Mouse (Mus musculus) limb, embryonic 14.5 days (tissue): ENCODE results near the gene Zfyve9. TPM values are rescaled to one million over a fixed set of nuclear protein-coding genes. Genes with fewer than 3 reads are reported as not detected.
"Not testable (repeated sequence)": the region's sequence is repeated elsewhere in the genome, so short reads cannot be mapped to it uniquely, and the experiment has no call there.

Source experiments
- ATAC-seq: fragments of 200-750 bp; cut with Nextera tagmentation; 2 replicates; pipeline ENCODE4 v1.8.0; 2017; ENCODE audit warnings: low read depth, moderate number of reproducible peaks, moderate TSS enrichment; ENCODE audit not compliant: low FRiP score
- DNase-seq: peaks from one replicate; pipeline ENCODE4 v3.0.0-alpha.2; 2015; ENCODE audit warnings: low spot score
- H3K27ac ChIP-seq: fragments of 300-500 bp; sonication (generic); replicated peaks from 2 replicates; pipeline ENCODE4 v1.5.1; 2014; ENCODE audit warnings: low read depth, mild to moderate bottlenecking, low read length, moderate library complexity, mixed read lengths
- H3K27me3 ChIP-seq: fragments of 300-500 bp; sonication (generic); 2 replicates; pipeline ENCODE4 v1.6.1; 2014; ENCODE audit warnings: low read length, mixed read lengths; ENCODE audit not compliant: control insufficient read depth, insufficient read depth
- H3K36me3 ChIP-seq: fragments of 300-500 bp; sonication (generic); 2 replicates; pipeline ENCODE4 v1.6.1; 2014; ENCODE audit warnings: mild to moderate bottlenecking, low read length, moderate library complexity, mixed read lengths; ENCODE audit not compliant: control insufficient read depth, insufficient read depth
- H3K4me1 ChIP-seq: fragments of 300-500 bp; sonication (generic); 2 replicates; pipeline ENCODE4 v1.6.1; 2014; ENCODE audit warnings: antibody characterized with exemption, low read length, mixed read lengths; ENCODE audit not compliant: control insufficient read depth, insufficient read depth
- H3K4me2 ChIP-seq: fragments of 300-500 bp; sonication (generic); replicated peaks from 2 replicates; pipeline ENCODE4 v1.6.1; 2014; ENCODE audit warnings: low read depth, mild to moderate bottlenecking, low read length, moderate library complexity; ENCODE audit not compliant: severe bottlenecking
- H3K4me3 ChIP-seq: fragments of 300-500 bp; sonication (generic); replicated peaks from 2 replicates; pipeline ENCODE4 v1.5.1; 2014; ENCODE audit warnings: low read length
- H3K9ac ChIP-seq: fragments of 300-500 bp; sonication (generic); 2 replicates; pipeline ENCODE4 v1.6.1; 2014; ENCODE audit warnings: mild to moderate bottlenecking, low read depth, low read length, moderate library complexity; ENCODE audit not compliant: severe bottlenecking
- H3K9me3 ChIP-seq: fragments of 300-500 bp; sonication (generic); 2 replicates; pipeline ENCODE4 v1.6.1; 2016; ENCODE audit warnings: low read length; ENCODE audit not compliant: control insufficient read depth
- POLR2A ChIP-seq: fragments of 200-500 bp; IDR thresholded peaks from 2 replicates; pipeline ENCODE4 v1.8.0; 2012; ENCODE audit warnings: inconsistent platforms, mild to moderate bottlenecking, moderate library complexity, borderline replicate concordance; ENCODE audit not compliant: insufficient read depth, insufficient read length; ENCODE audit errors: extremely low read depth
- WGBS: fragments of 180-500 bp; shearing (Covaris S2); extraction: QIAGEN DNeasy Blood & Tissue Kit; methylation state at CpG from one replicate; pipeline ENCODE4 v1.1.7; 2014; 5-methylcytosine and 5-hydroxymethylcytosine counted together
- polyA plus RNA-seq, 2 experiments: library from polyadenylated mRNA; depleted of rRNA in 1 of 2; stranded (reverse) in 1 of 2; unstranded in 1 of 2; fragments of >200 nt; fragmentation: Nextera tagmentation in 1 of 2; extraction: Ambion mirVana in 1 of 2; gene quantifications; 2 replicates each; pipeline versions ENCODE4 v1.2.1 to v1.2.3; 2012 to 2014

The Zfyve9 gene
- polyA plus RNA-seq, 2 experiments: 5.8 to 9.6 TPM

DNA sequence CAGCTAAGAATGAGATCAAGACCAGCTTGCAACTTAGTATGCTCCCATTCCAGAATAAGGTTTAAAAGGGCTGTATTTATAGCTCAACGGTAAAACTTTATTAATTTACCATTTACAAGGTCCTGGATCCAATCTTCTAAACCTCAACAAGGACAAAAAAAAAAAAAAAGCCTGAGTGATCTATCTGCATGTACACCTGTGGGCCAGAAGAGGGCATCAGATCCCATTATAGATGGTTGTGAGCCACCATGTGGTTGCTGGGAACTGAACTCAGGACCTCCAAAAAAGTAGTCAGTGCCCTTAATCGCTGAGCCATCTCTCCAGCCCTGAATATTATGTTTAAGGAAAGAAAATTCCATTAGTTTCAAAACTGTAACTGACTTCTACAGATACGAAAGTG lies 90.1 kb downstream of the Zfyve9 start:
- no peak for TF ChIP-seq POLR2A
- peaks cover 45% of the 10 kb centered on the region for H3K36me3 ChIP-seq
- 85% methylated on average over 3 of the region's 3 CpGs for whole genome bisulfite sequencing

DNA sequence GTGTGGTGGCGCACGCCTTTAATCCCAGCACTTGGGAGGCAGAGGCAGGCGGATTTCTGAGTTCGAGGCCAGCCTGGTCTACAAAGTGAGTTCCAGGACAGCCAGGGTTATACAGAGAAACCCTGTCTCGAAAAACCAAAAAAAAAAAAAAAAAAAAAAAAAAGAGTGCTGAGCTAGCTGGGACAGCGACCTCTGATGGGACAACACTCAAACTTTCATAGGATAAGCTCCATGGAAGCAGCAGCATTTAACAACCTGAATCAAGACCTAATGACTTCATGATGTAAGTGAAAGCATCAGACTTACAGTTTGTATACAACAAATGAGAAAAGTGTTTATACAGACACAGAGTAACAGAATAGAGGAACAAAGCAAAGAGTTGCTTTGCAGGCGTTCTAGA lies 93.5 kb downstream of the Zfyve9 start:
- not testable (repeated sequence) for H3K9me3 ChIP-seq, DNase-seq, H3K27ac ChIP-seq, ATAC-seq, H3K27me3 ChIP-seq, H3K4me2 ChIP-seq, H3K9ac ChIP-seq, H3K4me3 ChIP-seq, H3K4me1 ChIP-seq
- peaks cover 46% of the 10 kb centered on the region for H3K36me3 ChIP-seq
- WGBS: 93% methylated on average over 6 of the region's 7 CpGs

More for the DNA sequence above, 90.1 kb downstream of the Zfyve9 start:
- Histone ChIP-seq H3K27me3 (no peaks in the 10 kb centered on the region), H3K9ac (no peak overlapping the region), H3K4me3 (no peak overlapping the region), H3K4me1 (no peaks in the 10 kb centered on the region), H3K9me3 (no peaks in the 10 kb centered on the region), H3K27ac (no peak overlapping the region), H3K4me2 (no peak overlapping the region)
- ATAC-seq (no peak), DNase-seq (no peak)

DNA sequence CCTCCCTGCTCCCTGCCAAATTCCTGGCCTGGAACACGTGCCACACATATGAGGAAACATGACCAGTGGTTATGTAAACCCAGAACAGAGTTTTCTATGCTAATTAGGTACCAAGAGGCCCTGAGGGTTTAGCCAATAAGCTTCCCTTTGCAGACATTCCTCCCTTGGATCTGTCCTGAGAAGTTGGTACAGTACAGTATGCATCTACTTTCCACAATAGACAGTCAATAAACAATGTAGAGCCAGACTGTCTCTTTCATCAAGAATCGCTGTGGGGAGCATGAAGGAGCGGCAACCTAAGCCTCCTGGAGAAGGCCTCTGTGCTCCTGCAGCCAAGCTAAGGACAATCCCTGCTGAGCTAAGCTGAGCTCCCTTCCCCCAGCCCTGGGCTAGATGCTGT lies 94.4 kb downstream of the Zfyve9 start:
- Histone ChIP-seq H3K4me1 (no peaks in the 10 kb centered on the region), H3K27ac (no peak overlapping the region), H3K4me3 (no peak overlapping the region), H3K4me2 (no peak overlapping the region), H3K36me3 (peaks cover 42% of the 10 kb centered on the region), H3K27me3 (no peaks in the 10 kb centered on the region), H3K9ac (no peak overlapping the region), H3K9me3 (no peaks in the 10 kb centered on the region)
- DNase-seq (no peak), ATAC-seq (no peak)
- WGBS: 73% methylated on average over 3 of the region's 3 CpGs
- TF ChIP-seq POLR2A: no peak

DNA sequence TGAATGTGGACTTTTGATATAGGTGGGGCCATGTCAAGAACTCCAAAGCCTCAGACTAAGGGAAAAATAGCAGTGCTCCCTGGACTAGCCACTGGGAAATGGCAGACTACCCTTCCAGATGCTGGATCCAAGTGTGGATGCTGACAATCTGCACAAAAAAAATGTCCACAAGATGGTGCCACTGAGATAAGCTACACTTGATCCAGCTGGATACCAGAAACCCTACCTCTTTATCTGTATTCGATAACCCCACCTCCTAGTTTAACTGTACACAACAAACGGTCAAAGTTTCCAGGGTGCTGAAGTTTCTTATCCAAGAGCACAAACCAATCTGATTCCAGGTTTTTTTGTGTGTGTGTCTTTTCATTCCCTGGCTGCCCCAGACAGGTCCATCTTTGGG lies 116.2 kb downstream of the Zfyve9 start:
- Histone ChIP-seq H3K4me2 (no peak overlapping the region), H3K9ac (no peak overlapping the region), H3K4me1 (no peaks in the 10 kb centered on the region), H3K27me3 (no peaks in the 10 kb centered on the region), H3K36me3 (peaks cover 23% of the 10 kb centered on the region), H3K4me3 (no peak overlapping the region), H3K9me3 (no peaks in the 10 kb centered on the region), H3K27ac (no peak overlapping the region)
- WGBS: 65% methylated on average over 2 of the region's 2 CpGs
- no peak for TF ChIP-seq POLR2A
- DNase-seq: peak; percentile 46
- ATAC-seq: no peak

DNA sequence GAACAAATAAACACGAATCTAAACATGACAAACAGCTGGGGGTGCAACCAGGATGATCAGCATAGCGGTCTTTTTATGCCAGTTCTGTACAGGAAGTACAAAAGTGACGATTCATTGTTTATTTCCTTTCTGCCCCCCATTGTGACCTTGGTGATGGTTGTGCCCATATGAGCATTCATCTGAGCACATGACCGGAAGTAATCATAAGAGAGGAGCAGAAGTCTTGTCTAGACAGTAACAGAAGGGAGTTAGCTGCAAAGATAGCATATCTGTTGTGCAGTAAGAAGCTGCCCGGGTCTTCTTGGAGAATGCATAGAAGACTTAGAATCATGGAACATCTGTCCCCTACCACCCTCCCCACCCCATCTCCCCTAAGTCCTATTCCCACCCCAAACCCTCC lies 141.8 kb downstream of the Zfyve9 start:
- WGBS: 85% methylated on average over 5 of the region's 5 CpGs
- Histone ChIP-seq H3K27ac (no peak overlapping the region), H3K9me3 (no peaks in the 10 kb centered on the region), H3K36me3 (peaks cover 68% of the 10 kb centered on the region), H3K27me3 (no peaks in the 10 kb centered on the region), H3K4me2 (no peak overlapping the region), H3K9ac (no peak overlapping the region), H3K4me3 (no peak overlapping the region), H3K4me1 (no peaks in the 10 kb centered on the region)
- TF ChIP-seq POLR2A: no peak
- DNase-seq: no peak
- ATAC-seq: no peak

DNA sequence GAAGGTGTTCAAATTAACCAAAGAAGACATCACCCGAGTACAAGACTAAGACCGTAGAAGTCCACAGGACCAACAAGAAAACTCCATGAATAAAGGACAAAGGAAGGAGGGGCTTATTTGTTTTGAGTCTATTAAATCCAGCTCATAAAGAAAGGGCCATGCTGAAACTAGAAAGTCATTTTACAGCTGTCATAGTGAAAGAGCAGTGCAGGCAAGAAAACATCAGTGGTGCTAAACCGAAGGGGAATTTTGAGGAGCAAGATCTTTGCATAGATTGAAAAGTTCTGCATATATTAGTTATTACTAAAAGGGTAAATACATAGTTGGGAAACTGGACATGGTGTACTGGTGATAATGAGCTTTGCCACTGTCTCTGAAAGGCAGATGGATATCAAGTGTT lies 142.9 kb downstream of the Zfyve9 start:
- TF ChIP-seq POLR2A: no peak
- H3K27me3 ChIP-seq: no peaks in the 10 kb centered on the region
- no peak overlapping the region for H3K27ac ChIP-seq
- H3K36me3 ChIP-seq: peaks cover 69% of the 10 kb centered on the region
- WGBS: 95% methylated on average over 3 of the region's 3 CpGs
- no peak overlapping the region for H3K9ac ChIP-seq
- H3K4me1 ChIP-seq: no peaks in the 10 kb centered on the region
- H3K9me3 ChIP-seq: no peaks in the 10 kb centered on the region
- no peak overlapping the region for H3K4me2 ChIP-seq
- no peak for DNase-seq
- no peak overlapping the region for H3K4me3 ChIP-seq
- ATAC-seq: no peak
